8 mouse cellular contexts compared by ENCODE assay signal in genomic region chr16:29838981-29839661, GRCm38 (mm10).
A peak's percentile ranks its signal among the peaks of the same experiment; 100 is the strongest.
DNase-seq lines count a peak whose midpoint lies in the region; ATAC-seq and TF ChIP-seq lines count a peak whose summit lies in the region.

No protein-coding gene starts in this region.

- H3K36me3 ChIP-seq in MEL (ENCODE audit: control insufficient read depth in 1 of 2, insufficient read depth in 2 of 2, low read length in 2 of 2), result peaks cover 0 to 36% of the 10 kb centered on the region in 2 experiments; a peak in 2 of 4 replicates
- no peaks in the 10 kb centered on the region for H3K36me3 ChIP-seq in forebrain, postnatal 0 days (ENCODE audit: insufficient read depth)
- no peaks in the 10 kb centered on the region for H3K36me3 ChIP-seq in hindbrain, embryonic 12.5 days

- TF ChIP-seq RAD21 in MEL (IDR thresholded peaks at IDR 0.05; ENCODE audit: low read depth, low read length), result no peak

- no peaks in the 10 kb centered on the region for H3K27me3 ChIP-seq in MEL (ENCODE audit: control insufficient read depth in 1 of 2, insufficient read depth in 2 of 2, low read length in 2 of 2)
- no peaks in the 10 kb centered on the region for H3K27me3 ChIP-seq in forebrain, postnatal 0 days (ENCODE audit: insufficient read depth, low read length)
- H3K27me3 ChIP-seq in hindbrain, embryonic 12.5 days, result peaks cover 77% of the 10 kb centered on the region

- H3K4me2 ChIP-seq in forebrain, postnatal 0 days (ENCODE audit: low read depth), result peak overlapping the region; percentile 45
- H3K4me2 ChIP-seq in hindbrain, embryonic 12.5 days (replicated peaks), result peak overlapping the region; percentile 54

- ATAC-seq in forebrain, postnatal 0 days, result peak; percentile 92
- peak; percentile 32; the same call in 1 of the 2 replicates for ATAC-seq in hindbrain, embryonic 12.5 days (ENCODE audit: low FRiP score)

- TF ChIP-seq POLR2A in MEL (IDR thresholded peaks at IDR 0.05; ENCODE audit: control insufficient read depth in 1 of 2, insufficient read depth in 1 of 2, low read depth in 1 of 2, low read length in 2 of 2, poor library complexity in 1 of 2), result peak; percentile 20 to 60; a peak in 1 of 4 replicates
- TF ChIP-seq POLR2A in bone marrow, adult 2 months (IDR thresholded peaks at IDR 0.05; ENCODE audit: borderline replicate concordance, control insufficient read depth, low read depth, low read length), result no peak

- peak in 1 of 2 experiments; percentile 74; a peak in 2 of 4 replicates for TF ChIP-seq EP300 in MEL (IDR thresholded peaks at IDR 0.05; ENCODE audit: low read depth in 1 of 2, low read length in 2 of 2)

- peaks cover 16 to 44% of the 10 kb centered on the region in 2 experiments for H3K4me1 ChIP-seq in MEL (ENCODE audit: control insufficient read depth in 1 of 2, insufficient read depth in 2 of 2, low read length in 2 of 2)
- H3K4me1 ChIP-seq in bone marrow, adult 2 months (ENCODE audit: control insufficient read depth, insufficient read depth, low read length), result no peaks in the 10 kb centered on the region; the same call in none of the 2 replicates
- H3K4me1 ChIP-seq in forebrain, postnatal 0 days (ENCODE audit: insufficient read depth), result peaks cover 15% of the 10 kb centered on the region; the same call in 1 of the 2 replicates
- peaks cover 16% of the 10 kb centered on the region for H3K4me1 ChIP-seq in hindbrain, embryonic 12.5 days

- peak; percentile 92 for DNase-seq in MEL (ENCODE audit: low read depth, low spot score)
- DNase-seq in forebrain, postnatal 0 days, result peak; percentile 85
- DNase-seq in layer of hippocampus, postnatal 25 days (ENCODE audit: extremely low spot score in 1 of 2, low spot score in 1 of 2), result peak; percentile 45 to 65
- DNase-seq in lung, postnatal 14 days, result peak; percentile 64
- DNase-seq in right cerebral cortex, postnatal 10 days (ENCODE audit: low spot score in 2 of 2), result peak; percentile 87 to 90
- DNase-seq in urinary bladder, postnatal 10 days (ENCODE audit: low spot score), result no peak

- no peak; a peak in 1 of 6 replicates for TF ChIP-seq CTCF in MEL (IDR thresholded peaks at IDR 0.05 in 2 of 3, conservative IDR thresholded peaks at IDR 0.05 in 1 of 3; ENCODE audit: control insufficient read depth in 1 of 3, insufficient read depth in 1 of 3, low read depth in 2 of 3, low read length in 3 of 3, poor library complexity in 1 of 3, severe bottlenecking in 1 of 3)
- TF ChIP-seq CTCF in bone marrow, adult 2 months (IDR thresholded peaks at IDR 0.05; ENCODE audit: control insufficient read depth, insufficient read depth, low read length), result no peak
- TF ChIP-seq CTCF in forebrain, postnatal 0 days (IDR thresholded peaks at IDR 0.05; ENCODE audit: low read depth), result peak; percentile 20

- H3K79me2 ChIP-seq in MEL (ENCODE audit: control insufficient read depth, insufficient read depth, low read length, poor library complexity), result peaks cover 6% of the 10 kb centered on the region

- WGBS in bone marrow, adult 2 months, result 4% methylated on average over 28 of the region's 28 CpGs
- 12% methylated on average over 28 of the region's 28 CpGs for WGBS in forebrain, postnatal 0 days
- WGBS in hindbrain, embryonic 12.5 days, result 8% methylated on average over 28 of the region's 28 CpGs

- H3K27ac ChIP-seq in MEL (ENCODE audit: control insufficient read depth, low read depth, low read length), result peak overlapping the region; percentile 96
- H3K27ac ChIP-seq in bone marrow, adult 2 months (ENCODE audit: control insufficient read depth, insufficient read depth, low read depth, low read length, poor library complexity), result 0 out of 2 replicates have a peak overlapping the region, but pooled peaks have one; percentile 3
- H3K27ac ChIP-seq in forebrain, postnatal 0 days (ENCODE audit: low read depth, low read length), result no peak overlapping the region
- no peak overlapping the region; the same call in 1 of the 2 replicates for H3K27ac ChIP-seq in hindbrain, embryonic 12.5 days

- H3K4me3 ChIP-seq in MEL (ENCODE audit: control insufficient read depth in 1 of 2, insufficient read depth in 1 of 2, low read depth in 2 of 2, low read length in 2 of 2), result peak overlapping the region; percentile 71 to 78
- peak overlapping the region; percentile 24 for H3K4me3 ChIP-seq in bone marrow, adult 2 months (replicated peaks; ENCODE audit: control insufficient read depth, low read depth, low read length)
- H3K4me3 ChIP-seq in forebrain, postnatal 0 days (ENCODE audit: low read depth, low read length), result peak overlapping the region; percentile 29
- peak overlapping the region; percentile 26 for H3K4me3 ChIP-seq in hindbrain, embryonic 12.5 days

- H3K9me3 ChIP-seq in MEL (replicated peaks; ENCODE audit: insufficient read depth, low read length), result no peaks in the 10 kb centered on the region
- no peaks in the 10 kb centered on the region for H3K9me3 ChIP-seq in forebrain, postnatal 0 days (ENCODE audit: low read length)
- no peaks in the 10 kb centered on the region for H3K9me3 ChIP-seq in hindbrain, embryonic 12.5 days (replicated peaks)

- H3K9ac ChIP-seq in MEL (ENCODE audit: control insufficient read depth, low read depth, low read length, poor library complexity, severe bottlenecking), result peak overlapping the region; percentile 81
- H3K9ac ChIP-seq in forebrain, postnatal 0 days, result peak overlapping the region; percentile 4; the same call in 1 of the 2 replicates
- H3K9ac ChIP-seq in hindbrain, embryonic 12.5 days, result peak overlapping the region; percentile 42; the same call in 1 of the 2 replicates

TF ChIP-seq in MEL, 35 proteins besides CTCF, POLR2A, EP300 and RAD21:
- TF ChIP-seq ELF1 (IDR thresholded peaks at IDR 0.05; ENCODE audit: low read depth, low read length) (peak; percentile 23; the same call in 1 of the 2 replicates), ZKSCAN1 (IDR thresholded peaks at IDR 0.05; ENCODE audit: low read depth, low read length) (peak; percentile 26; the same call in 1 of the 2 replicates), JUND (IDR thresholded peaks at IDR 0.05; ENCODE audit: low read depth, low read length) (no peak), NELFE (IDR thresholded peaks at IDR 0.05; ENCODE audit: low read depth, low read length) (peak; percentile 48), HCFC1 (IDR thresholded peaks at IDR 0.05; ENCODE audit: low read depth, low read length) (peak; percentile 66), MAFK (IDR thresholded peaks at IDR 0.05; ENCODE audit: borderline replicate concordance, low read depth, low read length) (peak; percentile 96), RCOR1 (IDR thresholded peaks at IDR 0.05; ENCODE audit: low read depth, low read length) (peak; percentile 62), MXI1 (IDR thresholded peaks at IDR 0.05; ENCODE audit: low read depth, low read length) (peak; percentile 73), POLR2AphosphoS2 (IDR thresholded peaks at IDR 0.05; ENCODE audit: low read length) (no peak; the same call in 1 of the 2 replicates), TBP (IDR thresholded peaks at IDR 0.05; ENCODE audit: low read depth, low read length) (0 out of 2 replicates have a peak, but pooled peaks have one; percentile 51), TCF12 (IDR thresholded peaks at IDR 0.05; ENCODE audit: low read depth, low read length) (peak; percentile 64; the same call in 1 of the 2 replicates), MAZ (IDR thresholded peaks at IDR 0.05; ENCODE audit: low read depth, low read length) (peak; percentile 74; the same call in 1 of the 2 replicates), MAX (IDR thresholded peaks at IDR 0.05; ENCODE audit: low read length) (no peak; the same call in 1 of the 2 replicates), SIN3A (IDR thresholded peaks at IDR 0.05; ENCODE audit: low read length) (peak; percentile 85; the same call in 1 of the 2 replicates), CHD2 (IDR thresholded peaks at IDR 0.05; ENCODE audit: low read length) (no peak), GATA1 (IDR thresholded peaks at IDR 0.05; ENCODE audit: low read depth, low read length) (peak; percentile 66), TAL1 (IDR thresholded peaks at IDR 0.05; ENCODE audit: low read length) (no peak), GABPA (IDR thresholded peaks at IDR 0.05; ENCODE audit: low read depth, low read length) (no peak), UBTF (IDR thresholded peaks at IDR 0.05; ENCODE audit: borderline replicate concordance, insufficient read depth, low read depth, low read length) (no peak), NRF1 (IDR thresholded peaks at IDR 0.05; ENCODE audit: insufficient read depth, low read depth, low read length, poor library complexity, severe bottlenecking) (peak; percentile 15; the same call in 1 of the 2 replicates), E2F4 (IDR thresholded peaks at IDR 0.05; ENCODE audit: borderline replicate concordance, low read depth, low read length) (no peak), USF2 (IDR thresholded peaks at IDR 0.05; ENCODE audit: borderline replicate concordance in 1 of 2, insufficient read depth in 1 of 2, low read depth in 1 of 2, low read length in 2 of 2) (no peak), USF1 (IDR thresholded peaks at IDR 0.05; ENCODE audit: low read depth, low read length) (no peak), MYC (IDR thresholded peaks at IDR 0.05; ENCODE audit: low read depth, low read length) (peak; percentile 66; the same call in 1 of the 2 replicates), CHD1 (IDR thresholded peaks at IDR 0.05; ENCODE audit: low read depth, low read length) (no peak), BHLHE40 (IDR thresholded peaks at IDR 0.05; ENCODE audit: borderline replicate concordance, low read depth, low read length) (peak; percentile 84; the same call in 1 of the 2 replicates), ZNF384 (IDR thresholded peaks at IDR 0.05; ENCODE audit: low read depth, low read length) (peak; percentile 100), ZMIZ1 (IDR thresholded peaks at IDR 0.05; ENCODE audit: low read depth, low read length) (peak; percentile 63; the same call in 1 of the 2 replicates), MYB (IDR thresholded peaks at IDR 0.05; ENCODE audit: low read depth, low read length) (no peak; the same call in 1 of the 2 replicates), POLR2AphosphoS5 (IDR thresholded peaks at IDR 0.05; ENCODE audit: borderline replicate concordance, low read depth, low read length) (no peak), ETS1 (IDR thresholded peaks at IDR 0.05; ENCODE audit: low read depth, low read length) (peak; percentile 86), ZC3H11A (IDR thresholded peaks at IDR 0.05; ENCODE audit: low read depth, low read length) (no peak), SMC3 (IDR thresholded peaks at IDR 0.05; ENCODE audit: low read depth, low read length) (no peak), MEF2A (IDR thresholded peaks at IDR 0.05; ENCODE audit: extremely low read depth, insufficient replicate concordance, low read depth, low read length, poor library complexity, severe bottlenecking) (0 out of 2 replicates have a peak, but pooled peaks have one; percentile 32), KAT2A (conservative IDR thresholded peaks at IDR 0.05; ENCODE audit: low read depth, low read length) (no peak)

Comparison
In these comparisons a context has a peak if more than half of its experiments do, and no peak if none do; other contexts are left out.
1. H3K27ac ChIP-seq: peak in MEL (single experiment) and bone marrow, adult 2 months (single experiment); none in forebrain, postnatal 0 days (single experiment) and hindbrain, embryonic 12.5 days (single experiment).
2. H3K4me3 ChIP-seq: peak in every context shown above with its lines; median percentile 74 in MEL; 29 in forebrain, postnatal 0 days; 26 in hindbrain, embryonic 12.5 days; 24 in bone marrow, adult 2 months.
3. H3K9ac ChIP-seq: peak in every context shown above with its lines; median percentile 81 in MEL; 42 in hindbrain, embryonic 12.5 days; 4 in forebrain, postnatal 0 days.